Mouse (Mus musculus) hindbrain, embryonic 13.5 days (tissue): ENCODE data around the gene Ifngr1. TPM values are rescaled to one million over a fixed set of nuclear protein-coding genes. Genes with fewer than 3 reads are reported as not detected.

Experiments
- ATAC-seq: fragments of 200-750 bp; cut with Nextera tagmentation; 2 replicates; pipeline ENCODE4 v1.8.0; 2017; ENCODE audit warnings: moderate TSS enrichment; ENCODE audit not compliant: low FRiP score
- H3K27ac ChIP-seq: fragments of 300-500 bp; sonication (generic); 2 replicates; pipeline ENCODE4 v1.5.1; 2015; ENCODE audit warnings: inconsistent platforms, mild to moderate bottlenecking, moderate library complexity
- H3K27me3 ChIP-seq: fragments of 300-500 bp; sonication (generic); 2 replicates; pipeline ENCODE4 v1.6.1; 2015; ENCODE audit warnings: mild to moderate bottlenecking, inconsistent platforms
- H3K36me3 ChIP-seq: fragments of 300-500 bp; sonication (generic); 2 replicates; pipeline ENCODE4 v1.6.1; 2015; ENCODE audit warnings: mild to moderate bottlenecking, inconsistent platforms
- H3K4me1 ChIP-seq: fragments of 300-500 bp; sonication (generic); replicated peaks from 2 replicates; pipeline ENCODE4 v1.6.1; 2015; ENCODE audit warnings: inconsistent platforms
- H3K4me2 ChIP-seq: fragments of 300-500 bp; sonication (generic); 2 replicates; pipeline ENCODE4 v1.6.1; 2015; ENCODE audit warnings: inconsistent platforms, mild to moderate bottlenecking, moderate library complexity
- H3K4me3 ChIP-seq: fragments of 300-500 bp; sonication (generic); 2 replicates; pipeline ENCODE4 v1.5.1; 2015; ENCODE audit warnings: mild to moderate bottlenecking, inconsistent platforms
- H3K9ac ChIP-seq: fragments of 300-500 bp; sonication (generic); 2 replicates; pipeline ENCODE4 v1.6.1; 2015; ENCODE audit warnings: mild to moderate bottlenecking, inconsistent platforms
- H3K9me3 ChIP-seq: fragments of 300-500 bp; sonication (generic); 2 replicates; pipeline ENCODE4 v1.6.1; 2016; ENCODE audit warnings: inconsistent platforms
- WGBS: fragments of 180-500 bp; shearing (Covaris S2); methylation state at CpG from one replicate; pipeline ENCODE4 v1.1.7; 2015; 5-methylcytosine and 5-hydroxymethylcytosine counted together
- polyA plus RNA-seq: library from polyadenylated mRNA; unstranded; fragments of >200 nt; fragmentation: Nextera tagmentation; extraction: Ambion mirVana; gene quantifications from 2 replicates; pipeline ENCODE4 v1.2.1, GENCODE M21; 2015

The Ifngr1 gene
- polyA plus RNA-seq = 21.6 and 23.1 TPM in 2 replicates

GRCm38 (mm10) chr10:19591641-19592441 is at the start of gene Ifngr1:
Ifngr1 (plus strand) TSS chr10:19591949.
- peaks cover 12% of the 10 kb centered on the region for H3K4me1 ChIP-seq
- H3K27me3 ChIP-seq = peaks cover 7% of the 10 kb centered on the region; the same call in 1 of the 2 replicates
- peak; percentile 100 for ATAC-seq
- peak within 1 kb of the TSS; percentile 84 for H3K4me2 ChIP-seq
- peak within 1 kb of the TSS; percentile 84 for H3K9ac ChIP-seq
- H3K9me3 ChIP-seq = no peaks in the 10 kb centered on the region
- peak within 1 kb of the TSS; percentile 76 for H3K27ac ChIP-seq
- H3K4me3 ChIP-seq = peak within 1 kb of the TSS; percentile 72
- H3K36me3 ChIP-seq = no peaks in the 10 kb centered on the region
- under 1% methylated on average over 52 of the region's 52 CpGs for WGBS

- Histone ChIP-seq H3K4me2 (no peak overlapping the region), H3K4me1 (no peaks in the 10 kb centered on the region), H3K9me3 (no peaks in the 10 kb centered on the region), H3K27ac (no peak overlapping the region), H3K36me3 (no peaks in the 10 kb centered on the region), H3K9ac (no peak overlapping the region), H3K4me3 (no peak overlapping the region), H3K27me3 (no peaks in the 10 kb centered on the region)
- 95% methylated on average over 1 of the region's 1 CpGs for WGBS
- no peak for ATAC-seq
Measured at GRCm38 (mm10) chr10:19546825-19547224, 44.9 kb upstream of the Ifngr1 start.

GRCm38 (mm10) chr10:19548016-19548415 is 43.7 kb upstream of the Ifngr1 start:
- no peak for ATAC-seq
- 75% methylated on average over 1 of the region's 1 CpGs for WGBS
- no peaks in the 10 kb centered on the region for H3K4me1 ChIP-seq

GRCm38 (mm10) chr10:19548491-19548890 is 43.3 kb upstream of the Ifngr1 start:
- H3K27ac ChIP-seq = no peak overlapping the region
- H3K4me3 ChIP-seq = no peak overlapping the region
- WGBS = 94% methylated on average over 2 of the region's 2 CpGs
- H3K27me3 ChIP-seq = no peaks in the 10 kb centered on the region
- no peak overlapping the region for H3K4me2 ChIP-seq
- H3K36me3 ChIP-seq = no peaks in the 10 kb centered on the region
- ATAC-seq = no peak
- H3K9me3 ChIP-seq = no peaks in the 10 kb centered on the region
- no peak overlapping the region for H3K9ac ChIP-seq
- no peaks in the 10 kb centered on the region for H3K4me1 ChIP-seq

More at GRCm38 (mm10) chr10:19548016-19548415, 43.7 kb upstream of the Ifngr1 start:
- Histone ChIP-seq H3K4me3 (no peak overlapping the region), H3K9ac (no peak overlapping the region), H3K27ac (no peak overlapping the region), H3K4me2 (no peak overlapping the region), H3K9me3 (no peaks in the 10 kb centered on the region), H3K27me3 (no peaks in the 10 kb centered on the region), H3K36me3 (no peaks in the 10 kb centered on the region)

- no peaks in the 10 kb centered on the region for H3K9me3 ChIP-seq
- 96% methylated on average over 3 of the region's 3 CpGs for WGBS
- no peak overlapping the region for H3K9ac ChIP-seq
- H3K4me2 ChIP-seq = no peak overlapping the region
- no peak overlapping the region for H3K27ac ChIP-seq
- no peaks in the 10 kb centered on the region for H3K27me3 ChIP-seq
- no peaks in the 10 kb centered on the region for H3K36me3 ChIP-seq
- no peaks in the 10 kb centered on the region for H3K4me1 ChIP-seq
- ATAC-seq = no peak
- no peak overlapping the region for H3K4me3 ChIP-seq
Measured at GRCm38 (mm10) chr10:19551585-19551984, 40.2 kb upstream of the Ifngr1 start.

GRCm38 (mm10) chr10:19553857-19554256 is 37.9 kb upstream of the Ifngr1 start:
- Histone ChIP-seq H3K9me3 (no peaks in the 10 kb centered on the region), H3K4me1 (no peaks in the 10 kb centered on the region), H3K9ac (no peak overlapping the region), H3K4me3 (no peak overlapping the region), H3K27ac (no peak overlapping the region), H3K27me3 (no peaks in the 10 kb centered on the region), H3K4me2 (no peak overlapping the region), H3K36me3 (no peaks in the 10 kb centered on the region)
- ATAC-seq = no peak
- WGBS = 82% methylated on average over 2 of the region's 2 CpGs

GRCm38 (mm10) chr10:19557696-19558095 is 34.1 kb upstream of the Ifngr1 start:
- Histone ChIP-seq H3K9ac (no peak overlapping the region), H3K27ac (no peak overlapping the region), H3K4me2 (no peak overlapping the region), H3K4me3 (no peak overlapping the region), H3K4me1 (no peaks in the 10 kb centered on the region), H3K27me3 (no peaks in the 10 kb centered on the region), H3K9me3 (no peaks in the 10 kb centered on the region), H3K36me3 (no peaks in the 10 kb centered on the region)
- 85% methylated on average over 4 of the region's 4 CpGs for WGBS
- ATAC-seq = no peak

- ATAC-seq = no peak
- H3K27ac ChIP-seq = no peak overlapping the region
- no peaks in the 10 kb centered on the region for H3K36me3 ChIP-seq
- WGBS = 83% methylated on average over 8 of the region's 8 CpGs
- no peak overlapping the region for H3K4me3 ChIP-seq
- no peak overlapping the region for H3K9ac ChIP-seq
- H3K27me3 ChIP-seq = no peaks in the 10 kb centered on the region
- H3K9me3 ChIP-seq = no peaks in the 10 kb centered on the region
- H3K4me1 ChIP-seq = no peaks in the 10 kb centered on the region
- H3K4me2 ChIP-seq = no peak overlapping the region
Measured at GRCm38 (mm10) chr10:19559565-19560165, 32.1 kb upstream of the Ifngr1 start.

- no peak for ATAC-seq
- Histone ChIP-seq H3K27ac (no peak overlapping the region), H3K4me2 (no peak overlapping the region), H3K4me1 (no peaks in the 10 kb centered on the region), H3K9me3 (no peaks in the 10 kb centered on the region), H3K27me3 (no peaks in the 10 kb centered on the region), H3K4me3 (no peak overlapping the region), H3K36me3 (no peaks in the 10 kb centered on the region), H3K9ac (no peak overlapping the region)
- 95% methylated on average over 3 of the region's 3 CpGs for WGBS
Measured at GRCm38 (mm10) chr10:19562598-19562997, 29.2 kb upstream of the Ifngr1 start.

GRCm38 (mm10) chr10:19563443-19563861 is 28.3 kb upstream of the Ifngr1 start:
- Histone ChIP-seq H3K36me3 (no peaks in the 10 kb centered on the region), H3K27ac (no peak overlapping the region), H3K4me3 (no peak overlapping the region), H3K27me3 (no peaks in the 10 kb centered on the region), H3K9me3 (no peaks in the 10 kb centered on the region), H3K4me2 (no peak overlapping the region), H3K9ac (no peak overlapping the region), H3K4me1 (no peaks in the 10 kb centered on the region)
- 80% methylated on average over 1 of the region's 1 CpGs for WGBS
- ATAC-seq = no peak

GRCm38 (mm10) chr10:19567481-19567880 is 24.3 kb upstream of the Ifngr1 start:
- H3K4me1 ChIP-seq = no peaks in the 10 kb centered on the region
- no peak for ATAC-seq
- no peaks in the 10 kb centered on the region for H3K27me3 ChIP-seq
- H3K4me2 ChIP-seq = no peak overlapping the region
- no peak overlapping the region for H3K9ac ChIP-seq
- H3K36me3 ChIP-seq = no peaks in the 10 kb centered on the region
- no peak overlapping the region for H3K27ac ChIP-seq
- no peaks in the 10 kb centered on the region for H3K9me3 ChIP-seq
- WGBS = 94% methylated on average over 4 of the region's 4 CpGs
- no peak overlapping the region for H3K4me3 ChIP-seq

GRCm38 (mm10) chr10:19570288-19570687 is 21.5 kb upstream of the Ifngr1 start:
- 88% methylated on average over 4 of the region's 4 CpGs for WGBS
- H3K36me3 ChIP-seq = no peaks in the 10 kb centered on the region
- H3K27ac ChIP-seq = no peak overlapping the region
- no peaks in the 10 kb centered on the region for H3K27me3 ChIP-seq
- H3K4me2 ChIP-seq = no peak overlapping the region
- no peaks in the 10 kb centered on the region for H3K9me3 ChIP-seq
- H3K9ac ChIP-seq = no peak overlapping the region
- no peaks in the 10 kb centered on the region for H3K4me1 ChIP-seq
- no peak for ATAC-seq
- H3K4me3 ChIP-seq = no peak overlapping the region

GRCm38 (mm10) chr10:19570716-19571115 is 21.0 kb upstream of the Ifngr1 start:
- Histone ChIP-seq H3K27ac (no peak overlapping the region), H3K36me3 (no peaks in the 10 kb centered on the region), H3K27me3 (no peaks in the 10 kb centered on the region), H3K4me1 (no peaks in the 10 kb centered on the region), H3K9me3 (no peaks in the 10 kb centered on the region), H3K4me2 (no peak overlapping the region), H3K4me3 (no peak overlapping the region), H3K9ac (no peak overlapping the region)
- WGBS = 80% methylated on average over 1 of the region's 1 CpGs
- ATAC-seq = no peak
